Mouse (Mus musculus): ENCODE data around the gene Sestd1.

- TF ChIP-seq GATA1 (IDR thresholded peaks at IDR 0.05; ENCODE audit: borderline replicate concordance, low read length) (no peak), FLI1 (IDR thresholded peaks at IDR 0.05; ENCODE audit: low read length) (no peak)
Observed at GRCm38 (mm10) chr2:77162135-77162534, 118.3 kb downstream of the Sestd1 start.
